Mouse (Mus musculus): Measurements from ENCODE around the gene Rnf180.

GRCm38 (mm10) chr13:105247691-105248090, 46.9 kb downstream of the Rnf180 start:
- TF ChIP-seq CTCF (IDR thresholded peaks at IDR 0.05; ENCODE audit: extremely low read depth, insufficient read depth, low read length) (no peak), POLR2A (IDR thresholded peaks at IDR 0.05; ENCODE audit: extremely low read depth, insufficient read depth, low read length) (no peak)

All from cortical plate, adult 2 months (tissue).